Mouse (Mus musculus) heart, postnatal 25 days (tissue): ENCODE measurements at regions not wholly inside any gene's neighbourhood (a gene's known extent, or its start where the extent isn't known, plus 50 kb on each side); places are given as distances from the start of the nearest gene placed in this dataset.

Source experiments
- DNase-seq: peaks from one replicate; pipeline ENCODE4 v3.0.0; 2022; ENCODE audit warnings: low spot score
- intact Hi-C: fragments of 180-260 bp; cut with DNase I; formaldehyde crosslinking; loops from one replicate; pipeline ENCODE4 v1.15.1; 2025

- intact Hi-C loops = no loop called here
These were observed 89.9 kb upstream of the Agap1 start for GRCm38 (mm10) chr1:89364547-89365305.

GRCm38 (mm10) chr1:89366891-89367290 is 87.7 kb upstream of the Agap1 start:
- no peak for DNase-seq
- intact Hi-C loops = no loop called here

More at GRCm38 (mm10) chr1:89364547-89365305, 89.9 kb upstream of the Agap1 start:
- DNase-seq = no peak

- DNase-seq = no peak
- intact Hi-C loops = no loop called here
These were observed 80.8 kb upstream of the Agap1 start for GRCm38 (mm10) chr1:89373806-89374205.

- intact Hi-C loops = no loop called here
- DNase-seq = no peak
These were observed 80.3 kb upstream of the Agap1 start for GRCm38 (mm10) chr1:89374271-89374670.

GRCm38 (mm10) chr1:89382021-89382420 is 72.6 kb upstream of the Agap1 start:
- intact Hi-C loops = no loop called here
- DNase-seq = no peak

GRCm38 (mm10) chr1:89385111-89385510 is 69.5 kb upstream of the Agap1 start:
- DNase-seq = no peak
- intact Hi-C loops = no loop called here

GRCm38 (mm10) chr1:89392711-89393110 is 61.9 kb upstream of the Agap1 start:
- no peak for DNase-seq
- intact Hi-C loops = no loop called here

- intact Hi-C loops = no loop called here
These were observed 60.1 kb upstream of the Agap1 start for GRCm38 (mm10) chr1:89394471-89394870.

GRCm38 (mm10) chr1:89400734-89401202 is 53.8 kb upstream of the Agap1 start:
- intact Hi-C loops = no loop called here
- no peak for DNase-seq

More at GRCm38 (mm10) chr1:89394471-89394870, 60.1 kb upstream of the Agap1 start:
- DNase-seq = no peak

- DNase-seq = no peak
- intact Hi-C loops = no loop called here
These were observed 51.9 kb upstream of the Agap1 start for GRCm38 (mm10) chr1:89402513-89403210.

- DNase-seq = no peak
- intact Hi-C loops = no loop called here
These were observed 51.0 kb upstream of the Agap1 start for GRCm38 (mm10) chr1:89403551-89404050.
